Mouse (Mus musculus): ENCODE measurements around the gene Pknox2. TPM values are rescaled to one million over a fixed set of nuclear protein-coding genes. Genes with fewer than 3 reads are reported as not detected.
A peak's percentile ranks its signal among the peaks of the same experiment; 100 is the strongest.

Pknox2 gene
- polyA plus RNA-seq, 2 experiments = 7.3 to 14.5 TPM

DNA sequence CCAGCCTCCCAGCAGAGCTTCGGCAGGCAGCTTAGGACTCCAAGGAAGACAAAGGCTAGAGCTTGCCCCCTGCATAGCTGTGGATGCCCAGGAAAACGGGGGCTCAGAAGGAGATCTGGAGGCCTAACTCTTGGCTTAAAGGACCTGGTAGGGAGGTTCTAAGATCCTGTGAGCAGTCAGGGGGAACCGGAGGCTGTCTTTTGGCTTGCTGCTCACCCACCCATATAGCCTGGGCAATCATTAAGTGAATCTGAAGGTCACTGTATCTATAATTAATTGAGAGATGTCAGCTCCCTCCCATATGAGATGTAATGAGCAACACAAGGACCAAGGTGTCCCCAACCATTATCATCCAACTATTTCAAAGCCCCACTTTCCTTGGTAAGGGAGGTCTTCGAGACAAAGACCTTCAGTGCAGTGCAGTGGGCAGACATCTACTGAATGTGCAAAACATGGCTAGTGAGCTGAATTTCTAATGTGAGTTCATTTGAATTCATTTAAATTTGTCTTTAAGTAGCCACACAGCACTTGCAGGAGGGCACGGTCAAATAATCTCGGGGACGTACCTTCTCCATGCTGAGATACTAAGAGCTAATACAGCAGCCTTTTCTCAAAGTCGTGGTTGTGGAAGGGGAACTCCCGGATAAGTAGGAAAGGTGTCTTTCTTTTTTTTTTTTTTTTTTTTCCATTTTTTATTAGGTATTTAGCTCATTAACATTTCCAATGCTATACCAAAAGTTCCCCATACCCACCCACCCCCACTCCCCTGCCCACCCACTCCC, 30.4 kb downstream of the Pknox2 start:
- H3K9me3 ChIP-seq (ENCODE audit: control insufficient read depth, low read length) = no peaks in the 10 kb centered on the region
- no peak overlapping the region for H3K9ac ChIP-seq (ENCODE audit: low read depth, low read length, severe bottlenecking)
- DNase-seq (ENCODE audit: low spot score) (no peak), ATAC-seq (ENCODE audit: low FRiP score, low read depth) (no peak)
- no peak for TF ChIP-seq POLR2A (IDR thresholded peaks at IDR 0.05; ENCODE audit: borderline replicate concordance, extremely low read depth, insufficient read depth, insufficient read length)
- H3K4me2 ChIP-seq (replicated peaks; ENCODE audit: low read depth, low read length, severe bottlenecking) = no peak overlapping the region
- H3K4me1 ChIP-seq (ENCODE audit: control insufficient read depth, insufficient read depth, low read length) = peaks cover 29% of the 10 kb centered on the region
- peaks cover 20% of the 10 kb centered on the region for H3K27me3 ChIP-seq (ENCODE audit: control insufficient read depth, insufficient read depth, low read length)
- no peak overlapping the region for H3K4me3 ChIP-seq (replicated peaks; ENCODE audit: low read length)
- H3K36me3 ChIP-seq (ENCODE audit: control insufficient read depth, insufficient read depth, low read length) = no peaks in the 10 kb centered on the region
- 91% methylated on average over 9 of the region's 9 CpGs for WGBS
- H3K27ac ChIP-seq (replicated peaks; ENCODE audit: low read depth, low read length) = no peak overlapping the region

DNA sequence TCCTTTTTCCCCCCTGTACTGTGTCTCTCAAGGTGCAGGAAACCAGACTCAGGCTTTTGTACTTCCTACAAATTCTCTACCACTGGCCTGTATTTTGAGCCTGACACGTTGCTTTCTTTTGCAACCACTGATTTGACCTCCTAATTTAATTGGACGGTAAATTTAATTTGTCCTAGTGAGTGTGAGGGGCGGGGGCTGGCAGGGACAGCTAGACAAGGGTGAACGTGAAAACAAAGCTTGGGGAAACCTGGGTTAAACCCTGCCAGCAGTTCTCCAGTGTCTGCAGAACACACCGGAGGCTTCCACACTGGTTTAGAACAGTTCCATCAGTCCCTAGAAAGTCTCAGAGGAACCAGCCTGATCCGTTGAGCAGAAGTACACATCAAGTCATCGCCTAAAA, 31.4 kb downstream of the Pknox2 start:
- H3K36me3 ChIP-seq (ENCODE audit: control insufficient read depth, insufficient read depth, low read length) = no peaks in the 10 kb centered on the region
- no peak overlapping the region for H3K4me2 ChIP-seq (replicated peaks; ENCODE audit: low read depth, low read length, severe bottlenecking)
- H3K4me1 ChIP-seq (ENCODE audit: control insufficient read depth, insufficient read depth, low read length) = peaks cover 22% of the 10 kb centered on the region
- 51% methylated on average over 7 of the region's 7 CpGs for WGBS
- H3K9ac ChIP-seq (ENCODE audit: low read depth, low read length, severe bottlenecking) = no peak overlapping the region
- DNase-seq (ENCODE audit: low spot score) (no peak), ATAC-seq (ENCODE audit: low FRiP score, low read depth) (no peak)
- H3K27ac ChIP-seq (replicated peaks; ENCODE audit: low read depth, low read length) = no peak overlapping the region
- no peaks in the 10 kb centered on the region for H3K9me3 ChIP-seq (ENCODE audit: control insufficient read depth, low read length)
- no peak for TF ChIP-seq POLR2A (IDR thresholded peaks at IDR 0.05; ENCODE audit: borderline replicate concordance, extremely low read depth, insufficient read depth, insufficient read length)
- no peak overlapping the region for H3K4me3 ChIP-seq (replicated peaks; ENCODE audit: low read length)
- peaks cover 20% of the 10 kb centered on the region for H3K27me3 ChIP-seq (ENCODE audit: control insufficient read depth, insufficient read depth, low read length)

DNA sequence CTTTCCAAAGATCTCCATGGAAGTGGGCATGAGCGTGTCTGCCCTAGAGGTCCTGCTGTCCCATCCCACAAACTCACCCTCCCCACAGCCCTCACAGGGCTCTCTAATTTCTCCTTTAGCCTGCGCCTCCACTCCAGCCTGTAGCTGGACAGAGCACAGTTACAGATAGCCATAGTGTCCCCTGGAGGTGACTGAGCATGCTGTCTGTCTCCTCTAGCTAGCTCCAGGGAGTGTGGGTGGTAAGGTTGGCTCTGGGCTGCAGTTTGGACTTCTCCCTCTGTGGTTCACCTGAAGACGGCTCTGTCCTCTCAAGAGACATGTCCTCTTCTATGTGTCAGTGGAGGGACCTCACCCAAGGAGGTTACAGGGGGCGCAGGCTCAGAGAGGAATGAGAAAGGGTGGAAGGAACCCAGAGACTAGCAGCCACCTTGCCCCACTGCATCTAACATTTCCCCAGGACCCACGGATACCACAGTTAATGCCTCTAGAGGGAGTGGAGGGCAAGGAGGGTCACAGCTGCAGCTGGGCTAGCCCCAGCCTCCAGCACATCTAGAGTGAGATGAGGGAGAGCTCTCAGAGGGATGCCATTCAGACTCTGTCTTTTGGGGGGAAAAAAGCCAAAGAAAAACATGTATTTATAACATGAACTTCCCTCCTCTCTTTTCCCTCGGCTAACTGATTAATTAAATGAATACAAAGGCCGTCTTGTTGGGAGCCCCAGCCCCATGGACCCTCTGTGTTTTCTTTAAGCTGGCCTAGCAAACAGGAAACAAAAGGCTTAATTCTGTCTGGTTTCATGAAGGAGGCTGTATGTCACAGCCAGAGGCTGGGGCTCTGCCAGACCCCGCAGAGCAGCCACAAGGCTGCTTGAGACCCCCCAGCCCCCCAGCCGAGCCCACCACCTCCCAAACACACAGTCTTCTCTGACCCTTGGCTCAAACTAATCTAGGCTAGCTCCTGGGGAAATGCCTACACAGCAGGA, 32.6 kb downstream of the Pknox2 start:
- ATAC-seq (ENCODE audit: low FRiP score, low read depth) (peak; percentile 53; the same call in 1 of the 2 replicates), DNase-seq (ENCODE audit: low spot score) (no peak)
- peaks cover 13% of the 10 kb centered on the region; the same call in 1 of the 2 replicates for H3K4me1 ChIP-seq (ENCODE audit: control insufficient read depth, insufficient read depth, low read length)
- H3K9ac ChIP-seq (ENCODE audit: low read depth, low read length, severe bottlenecking) = no peak overlapping the region
- no peak overlapping the region for H3K4me2 ChIP-seq (replicated peaks; ENCODE audit: low read depth, low read length, severe bottlenecking)
- 0 out of 2 replicates have a peak overlapping the region, but pooled peaks have one; percentile 10 for H3K27ac ChIP-seq (replicated peaks; ENCODE audit: low read depth, low read length)
- peaks cover 16% of the 10 kb centered on the region for H3K27me3 ChIP-seq (ENCODE audit: control insufficient read depth, insufficient read depth, low read length)
- 37% methylated on average over 9 of the region's 9 CpGs for WGBS
- no peaks in the 10 kb centered on the region for H3K9me3 ChIP-seq (ENCODE audit: control insufficient read depth, low read length)
- no peaks in the 10 kb centered on the region for H3K36me3 ChIP-seq (ENCODE audit: control insufficient read depth, insufficient read depth, low read length)
- no peak overlapping the region for H3K4me3 ChIP-seq (replicated peaks; ENCODE audit: low read length)
- no peak for TF ChIP-seq POLR2A (IDR thresholded peaks at IDR 0.05; ENCODE audit: borderline replicate concordance, extremely low read depth, insufficient read depth, insufficient read length)

DNA sequence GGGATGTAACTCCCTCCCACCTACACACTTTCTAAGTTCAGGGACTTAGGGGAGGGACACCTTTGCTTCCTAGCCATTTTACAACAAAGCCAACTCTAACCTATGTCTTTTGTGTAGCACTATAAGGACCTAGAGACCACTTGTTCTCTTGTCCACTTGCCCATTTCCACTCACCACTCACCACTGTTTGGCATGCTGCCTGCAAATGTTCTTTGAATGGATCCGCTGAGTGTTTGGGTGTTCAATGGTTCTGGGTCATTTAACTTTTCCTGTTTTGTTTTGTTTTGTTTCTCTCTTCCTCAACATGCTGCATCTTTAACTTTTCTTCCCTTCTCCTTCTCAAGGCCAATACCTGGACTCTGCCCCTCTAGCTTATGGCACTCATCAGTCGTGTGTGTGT, 39.7 kb downstream of the Pknox2 start:
- no peak for TF ChIP-seq POLR2A (IDR thresholded peaks at IDR 0.05; ENCODE audit: borderline replicate concordance, extremely low read depth, insufficient read depth, insufficient read length)
- 88% methylated on average over 2 of the region's 2 CpGs for WGBS
- DNase-seq (ENCODE audit: low spot score) = no peak
- Histone ChIP-seq H3K9ac (ENCODE audit: low read depth, low read length, severe bottlenecking) (no peak overlapping the region), H3K36me3 (ENCODE audit: control insufficient read depth, insufficient read depth, low read length) (no peaks in the 10 kb centered on the region), H3K4me1 (ENCODE audit: control insufficient read depth, insufficient read depth, low read length) (no peaks in the 10 kb centered on the region), H3K4me3 (replicated peaks; ENCODE audit: low read length) (no peak overlapping the region), H3K27ac (replicated peaks; ENCODE audit: low read depth, low read length) (no peak overlapping the region), H3K4me2 (replicated peaks; ENCODE audit: low read depth, low read length, severe bottlenecking) (no peak overlapping the region), H3K27me3 (ENCODE audit: control insufficient read depth, insufficient read depth, low read length) (no peaks in the 10 kb centered on the region), H3K9me3 (ENCODE audit: control insufficient read depth, low read length) (no peaks in the 10 kb centered on the region)
- no peak for ATAC-seq (ENCODE audit: low FRiP score, low read depth)

DNA sequence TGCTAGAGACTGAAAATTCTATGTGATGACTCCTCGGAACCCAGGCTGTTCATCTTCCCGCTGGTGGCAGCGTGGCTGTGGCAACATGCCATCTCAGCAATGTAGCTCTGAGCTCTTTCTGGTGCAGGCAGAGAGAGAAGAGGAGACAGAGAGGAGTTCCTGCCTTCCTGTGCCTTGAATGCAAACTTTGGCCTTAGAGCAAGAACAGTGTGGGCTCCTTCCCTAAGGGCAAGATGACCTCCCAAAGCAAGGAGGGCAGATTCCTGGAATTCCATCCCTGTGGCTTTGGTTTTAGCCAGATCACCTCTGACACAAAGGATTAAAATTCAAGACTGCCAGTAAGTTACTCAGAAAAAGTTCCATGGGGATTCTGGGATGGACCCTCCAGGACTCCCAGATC, 40.4 kb downstream of the Pknox2 start:
- H3K36me3 ChIP-seq (ENCODE audit: control insufficient read depth, insufficient read depth, low read length) = no peaks in the 10 kb centered on the region
- H3K9ac ChIP-seq (ENCODE audit: low read depth, low read length, severe bottlenecking) = no peak overlapping the region
- H3K27me3 ChIP-seq (ENCODE audit: control insufficient read depth, insufficient read depth, low read length) = no peaks in the 10 kb centered on the region
- no peak overlapping the region for H3K27ac ChIP-seq (replicated peaks; ENCODE audit: low read depth, low read length)
- no peaks in the 10 kb centered on the region for H3K9me3 ChIP-seq (ENCODE audit: control insufficient read depth, low read length)
- no peak overlapping the region for H3K4me3 ChIP-seq (replicated peaks; ENCODE audit: low read length)
- 0 out of 2 replicates have a peak, but pooled peaks cover 2% of the 10 kb centered on the region for H3K4me1 ChIP-seq (ENCODE audit: control insufficient read depth, insufficient read depth, low read length)
- TF ChIP-seq POLR2A (IDR thresholded peaks at IDR 0.05; ENCODE audit: borderline replicate concordance, extremely low read depth, insufficient read depth, insufficient read length) = no peak
- no peak overlapping the region for H3K4me2 ChIP-seq (replicated peaks; ENCODE audit: low read depth, low read length, severe bottlenecking)
- WGBS = 66% methylated on average over 3 of the region's 3 CpGs
- no peak for DNase-seq (ENCODE audit: low spot score)
- no peak for ATAC-seq (ENCODE audit: low FRiP score, low read depth)

All from limb, embryonic 14.5 days (tissue).